Mouse (Mus musculus): ENCODE data around the gene Inpp4b. TPM values are rescaled to one million over a fixed set of nuclear protein-coding genes. Genes with fewer than 3 reads are reported as not detected.

Gene Inpp4b
- total and polyA plus RNA-seq, 3 experiments: 0.59 to 36.8 (median 35.6) TPM

DNA sequence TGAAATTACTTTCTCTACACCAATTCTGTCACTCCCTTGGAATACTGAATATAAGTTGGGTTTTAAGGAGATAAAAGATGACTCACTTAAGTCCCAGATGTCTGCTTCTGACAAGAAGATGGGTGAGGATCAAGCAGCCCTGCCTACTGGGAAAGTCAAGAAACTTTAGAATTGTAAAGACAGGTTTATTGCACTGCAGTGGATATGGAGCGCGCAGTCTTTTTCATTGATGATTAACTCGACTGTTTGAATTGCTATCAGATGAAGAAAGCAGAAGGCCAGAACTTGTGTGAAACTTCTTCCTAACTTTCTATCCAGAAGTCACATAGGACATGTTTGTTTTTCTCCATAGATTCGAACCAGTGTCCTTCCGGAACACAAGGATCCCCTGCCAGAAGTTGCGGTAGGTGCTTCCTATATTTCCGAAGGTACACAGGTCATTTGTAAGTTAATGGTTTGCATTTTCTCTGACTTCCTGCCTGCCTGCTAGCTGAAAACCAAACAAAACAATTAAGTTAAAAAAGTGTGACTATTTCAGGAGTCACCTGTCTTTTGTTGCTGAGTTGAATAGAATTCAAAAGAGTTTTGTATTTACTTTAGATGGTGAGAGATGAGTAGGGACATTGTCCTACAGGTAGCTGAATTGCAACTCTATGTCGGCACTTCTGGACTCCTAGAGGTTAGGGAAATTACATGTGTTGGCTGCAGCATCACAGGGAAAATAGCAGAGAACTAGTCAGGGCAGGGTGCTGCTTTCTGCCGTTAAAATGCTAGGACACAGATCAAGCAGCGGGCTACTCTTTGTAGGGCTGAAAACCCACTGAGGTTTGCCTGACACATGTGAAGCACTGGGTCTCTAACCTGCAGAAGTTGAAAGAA, 502.0 kb downstream of the Inpp4b start:
- H3K27me3 ChIP-seq (ENCODE audit: insufficient read depth, low read length): no peaks in the 10 kb centered on the region
- no peaks in the 10 kb centered on the region for H3K4me1 ChIP-seq (ENCODE audit: insufficient read depth, low read depth, low read length)
- ATAC-seq (ENCODE audit: extremely low read depth, insufficient number of reproducible peaks, low FRiP score, poor library complexity, severe bottlenecking) (no peak), DNase-seq (ENCODE audit: low spot score) (no peak)
- no peak for TF ChIP-seq GATA1 (IDR thresholded peaks at IDR 0.05; ENCODE audit: borderline replicate concordance, low read length)
- TF ChIP-seq CTCF (IDR thresholded peaks at IDR 0.05; ENCODE audit: low read depth, low read length): no peak
- TF ChIP-seq TAL1 (conservative IDR thresholded peaks at IDR 0.05; ENCODE audit: low read depth, low read length): no peak
- TF ChIP-seq POLR2AphosphoS5 (IDR thresholded peaks at IDR 0.05; ENCODE audit: insufficient replicate concordance, low read depth, low read length): no peak
- no peak for TF ChIP-seq GATA2 (IDR thresholded peaks at IDR 0.05; ENCODE audit: borderline replicate concordance, low read depth, low read length)
- H3K4me3 ChIP-seq (ENCODE audit: low read depth, low read length): no peak overlapping the region
- peaks cover 12% of the 10 kb centered on the region for H3K36me3 ChIP-seq (replicated peaks)
- H3K9me3 ChIP-seq (replicated peaks): no peaks in the 10 kb centered on the region

DNA sequence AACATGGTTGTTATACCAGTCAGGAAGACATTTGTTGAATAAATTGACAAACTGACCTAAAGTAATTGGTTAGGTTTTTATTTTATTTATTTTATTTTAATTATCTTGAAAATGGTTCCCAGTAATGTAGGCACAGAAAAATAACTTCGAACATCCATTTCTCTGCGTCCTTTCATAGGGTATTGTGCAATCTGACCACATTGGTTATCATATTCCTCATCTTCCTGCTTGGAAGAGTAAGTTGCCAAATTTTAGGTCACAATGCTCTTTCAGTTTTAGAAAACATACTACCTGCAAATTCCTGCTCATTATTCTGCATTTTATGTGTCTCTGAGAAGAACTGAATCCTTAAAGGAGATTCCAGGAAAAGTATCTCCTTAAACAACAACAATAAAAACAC, 505.6 kb downstream of the Inpp4b start:
- TF ChIP-seq TAL1 (conservative IDR thresholded peaks at IDR 0.05; ENCODE audit: low read depth, low read length) (no peak), GATA2 (IDR thresholded peaks at IDR 0.05; ENCODE audit: borderline replicate concordance, low read depth, low read length) (no peak), POLR2AphosphoS5 (IDR thresholded peaks at IDR 0.05; ENCODE audit: insufficient replicate concordance, low read depth, low read length) (no peak), GATA1 (IDR thresholded peaks at IDR 0.05; ENCODE audit: borderline replicate concordance, low read length) (no peak), CTCF (IDR thresholded peaks at IDR 0.05; ENCODE audit: low read depth, low read length) (no peak)
- Histone ChIP-seq H3K4me1 (ENCODE audit: insufficient read depth, low read depth, low read length) (no peaks in the 10 kb centered on the region), H3K9me3 (replicated peaks) (no peaks in the 10 kb centered on the region), H3K4me3 (ENCODE audit: low read depth, low read length) (no peak overlapping the region), H3K27me3 (ENCODE audit: insufficient read depth, low read length) (no peaks in the 10 kb centered on the region), H3K36me3 (replicated peaks) (peaks cover 12% of the 10 kb centered on the region)
- no peak for ATAC-seq (ENCODE audit: extremely low read depth, insufficient number of reproducible peaks, low FRiP score, poor library complexity, severe bottlenecking)
- no peak for DNase-seq (ENCODE audit: low spot score)

DNA sequence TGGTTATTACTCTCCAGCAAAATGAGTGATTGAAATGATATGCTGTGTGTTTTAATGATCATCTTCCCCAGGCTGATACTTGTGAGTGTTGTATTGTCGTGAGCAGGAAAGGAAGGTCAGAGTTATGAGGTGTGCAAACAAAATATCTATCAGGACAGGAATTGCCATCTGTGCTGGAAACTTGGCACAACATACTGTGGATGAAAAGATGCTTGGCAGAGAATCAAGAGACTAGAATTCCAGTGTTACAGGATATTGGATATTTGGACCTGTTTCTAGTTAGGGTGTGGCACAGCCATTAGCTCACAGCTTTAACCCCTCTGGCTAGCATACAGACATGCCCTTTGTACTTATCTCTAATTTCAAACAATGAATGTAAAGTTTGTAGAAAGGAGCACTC, 507.6 kb downstream of the Inpp4b start:
- Histone ChIP-seq H3K27me3 (ENCODE audit: insufficient read depth, low read length) (no peaks in the 10 kb centered on the region), H3K36me3 (replicated peaks) (peaks cover 8% of the 10 kb centered on the region), H3K9me3 (replicated peaks) (no peaks in the 10 kb centered on the region), H3K4me1 (ENCODE audit: insufficient read depth, low read depth, low read length) (peaks cover 3% of the 10 kb centered on the region; the same call in 1 of the 2 replicates), H3K4me3 (ENCODE audit: low read depth, low read length) (no peak overlapping the region)
- DNase-seq (ENCODE audit: low spot score) (no peak), ATAC-seq (ENCODE audit: extremely low read depth, insufficient number of reproducible peaks, low FRiP score, poor library complexity, severe bottlenecking) (no peak)
- TF ChIP-seq GATA2 (IDR thresholded peaks at IDR 0.05; ENCODE audit: borderline replicate concordance, low read depth, low read length) (no peak), CTCF (IDR thresholded peaks at IDR 0.05; ENCODE audit: low read depth, low read length) (no peak), POLR2AphosphoS5 (IDR thresholded peaks at IDR 0.05; ENCODE audit: insufficient replicate concordance, low read depth, low read length) (no peak), GATA1 (IDR thresholded peaks at IDR 0.05; ENCODE audit: borderline replicate concordance, low read length) (no peak), TAL1 (conservative IDR thresholded peaks at IDR 0.05; ENCODE audit: low read depth, low read length) (no peak)

DNA sequence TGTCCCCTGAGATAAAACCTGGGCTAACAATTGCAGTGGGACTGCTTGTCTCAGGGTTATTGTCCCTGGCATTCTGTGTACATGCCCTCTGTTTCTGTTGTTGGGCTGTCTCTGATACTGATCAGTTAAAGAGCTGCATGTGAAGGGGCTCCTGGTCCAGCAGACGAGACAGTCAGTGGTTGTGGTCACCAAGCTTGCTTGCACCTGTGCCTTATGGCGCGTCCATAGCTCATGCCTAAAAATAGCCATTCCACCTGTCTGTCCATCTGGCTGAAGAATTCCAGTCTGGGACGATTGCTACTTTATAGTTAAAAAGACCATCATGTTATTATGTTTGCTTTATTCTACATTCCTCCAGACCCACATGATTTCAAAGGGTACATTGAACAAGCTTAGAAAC, 510.8 kb downstream of the Inpp4b start:
- Histone ChIP-seq H3K9me3 (replicated peaks) (no peaks in the 10 kb centered on the region), H3K36me3 (replicated peaks) (peaks cover 3% of the 10 kb centered on the region), H3K27me3 (ENCODE audit: insufficient read depth, low read length) (no peaks in the 10 kb centered on the region), H3K4me1 (ENCODE audit: insufficient read depth, low read depth, low read length) (peaks cover 3% of the 10 kb centered on the region; the same call in 1 of the 2 replicates), H3K4me3 (ENCODE audit: low read depth, low read length) (no peak overlapping the region)
- DNase-seq (ENCODE audit: low spot score) (no peak), ATAC-seq (ENCODE audit: extremely low read depth, insufficient number of reproducible peaks, low FRiP score, poor library complexity, severe bottlenecking) (no peak)
- TF ChIP-seq TAL1 (conservative IDR thresholded peaks at IDR 0.05; ENCODE audit: low read depth, low read length) (no peak), GATA2 (IDR thresholded peaks at IDR 0.05; ENCODE audit: borderline replicate concordance, low read depth, low read length) (no peak), CTCF (IDR thresholded peaks at IDR 0.05; ENCODE audit: low read depth, low read length) (no peak), GATA1 (IDR thresholded peaks at IDR 0.05; ENCODE audit: borderline replicate concordance, low read length) (no peak), POLR2AphosphoS5 (IDR thresholded peaks at IDR 0.05; ENCODE audit: insufficient replicate concordance, low read depth, low read length) (no peak)

DNA sequence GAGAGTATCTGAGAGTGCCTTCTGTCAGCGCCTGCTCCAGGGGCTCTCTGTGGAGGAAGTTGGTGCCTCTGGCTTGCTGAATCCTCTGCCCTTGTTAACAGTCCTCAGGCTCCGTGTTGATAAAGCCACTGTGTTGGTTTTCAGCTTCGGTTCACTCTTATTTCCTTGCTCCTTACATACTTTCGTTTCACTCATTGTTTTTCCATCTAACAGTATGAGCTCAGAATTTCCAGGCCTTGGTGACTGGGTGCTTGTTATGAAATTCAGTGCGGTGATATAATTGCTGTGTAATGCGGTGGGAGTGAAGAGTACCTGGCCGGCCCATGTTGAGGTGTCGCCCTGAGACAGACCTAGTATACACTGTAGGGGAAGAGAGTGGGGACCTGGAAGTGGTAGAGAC, 512.2 kb downstream of the Inpp4b start:
- Histone ChIP-seq H3K4me1 (ENCODE audit: insufficient read depth, low read depth, low read length) (peaks cover 3% of the 10 kb centered on the region; the same call in 1 of the 2 replicates), H3K9me3 (replicated peaks) (no peaks in the 10 kb centered on the region), H3K36me3 (replicated peaks) (peaks cover 3% of the 10 kb centered on the region), H3K4me3 (ENCODE audit: low read depth, low read length) (no peak overlapping the region), H3K27me3 (ENCODE audit: insufficient read depth, low read length) (no peaks in the 10 kb centered on the region)
- DNase-seq (ENCODE audit: low spot score): no peak
- no peak for TF ChIP-seq GATA2 (IDR thresholded peaks at IDR 0.05; ENCODE audit: borderline replicate concordance, low read depth, low read length)
- no peak for ATAC-seq (ENCODE audit: extremely low read depth, insufficient number of reproducible peaks, low FRiP score, poor library complexity, severe bottlenecking)

DNA sequence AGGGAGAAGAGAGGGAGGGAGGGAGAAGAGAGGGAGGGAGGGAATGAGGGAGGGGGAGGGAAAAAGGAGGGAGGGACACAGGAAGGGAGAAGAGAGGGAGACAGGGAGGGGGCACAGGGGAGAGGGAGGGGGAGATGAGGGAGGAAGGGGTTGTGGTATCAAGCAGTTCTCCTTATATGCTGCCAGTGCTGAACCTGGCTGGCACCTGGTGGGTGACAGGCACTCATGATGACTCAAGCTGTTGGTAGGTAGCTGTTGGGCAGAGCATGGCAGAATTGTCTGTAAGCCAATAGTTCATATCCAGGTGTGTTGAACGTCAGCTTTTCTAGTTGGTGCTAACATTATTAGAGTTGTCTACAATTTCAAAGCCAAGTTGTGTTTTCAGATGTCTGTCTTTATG, 512.7 kb downstream of the Inpp4b start:
- ATAC-seq (ENCODE audit: extremely low read depth, insufficient number of reproducible peaks, low FRiP score, poor library complexity, severe bottlenecking): no peak
- no peak overlapping the region for H3K4me3 ChIP-seq (ENCODE audit: low read depth, low read length)
- peaks cover 3% of the 10 kb centered on the region for H3K36me3 ChIP-seq (replicated peaks)

More for the DNA sequence above, 512.7 kb downstream of the Inpp4b start:
- peaks cover 3% of the 10 kb centered on the region; the same call in 1 of the 2 replicates for H3K4me1 ChIP-seq (ENCODE audit: insufficient read depth, low read depth, low read length)
- H3K27me3 ChIP-seq (ENCODE audit: insufficient read depth, low read length): no peaks in the 10 kb centered on the region
- TF ChIP-seq CTCF (IDR thresholded peaks at IDR 0.05; ENCODE audit: low read depth, low read length) (no peak), TAL1 (conservative IDR thresholded peaks at IDR 0.05; ENCODE audit: low read depth, low read length) (no peak), POLR2AphosphoS5 (IDR thresholded peaks at IDR 0.05; ENCODE audit: insufficient replicate concordance, low read depth, low read length) (no peak), GATA2 (IDR thresholded peaks at IDR 0.05; ENCODE audit: borderline replicate concordance, low read depth, low read length) (no peak), GATA1 (IDR thresholded peaks at IDR 0.05; ENCODE audit: borderline replicate concordance, low read length) (no peak)
- no peaks in the 10 kb centered on the region for H3K9me3 ChIP-seq (replicated peaks)
- no peak for DNase-seq (ENCODE audit: low spot score)

Data from G1E (cell line).